Mouse (Mus musculus) limb, embryonic 14.5 days (tissue): ENCODE measurements around the gene Fgfr2. TPM values are rescaled to one million over a fixed set of nuclear protein-coding genes. Genes with fewer than 3 reads are reported as not detected.

Source experiments
- ATAC-seq: fragments of 200-750 bp; cut with Nextera tagmentation; 2 replicates; pipeline ENCODE4 v1.8.0; 2017; ENCODE audit warnings: low read depth, moderate number of reproducible peaks, moderate TSS enrichment; ENCODE audit not compliant: low FRiP score
- DNase-seq: peaks from one replicate; pipeline ENCODE4 v3.0.0-alpha.2; 2015; ENCODE audit warnings: low spot score
- H3K27ac ChIP-seq: fragments of 300-500 bp; sonication (generic); replicated peaks from 2 replicates; pipeline ENCODE4 v1.5.1; 2014; ENCODE audit warnings: low read depth, mild to moderate bottlenecking, low read length, moderate library complexity, mixed read lengths
- H3K27me3 ChIP-seq: fragments of 300-500 bp; sonication (generic); 2 replicates; pipeline ENCODE4 v1.6.1; 2014; ENCODE audit warnings: low read length, mixed read lengths; ENCODE audit not compliant: control insufficient read depth, insufficient read depth
- H3K36me3 ChIP-seq: fragments of 300-500 bp; sonication (generic); 2 replicates; pipeline ENCODE4 v1.6.1; 2014; ENCODE audit warnings: mild to moderate bottlenecking, low read length, moderate library complexity, mixed read lengths; ENCODE audit not compliant: control insufficient read depth, insufficient read depth
- H3K4me1 ChIP-seq: fragments of 300-500 bp; sonication (generic); 2 replicates; pipeline ENCODE4 v1.6.1; 2014; ENCODE audit warnings: antibody characterized with exemption, low read length, mixed read lengths; ENCODE audit not compliant: control insufficient read depth, insufficient read depth
- H3K4me2 ChIP-seq: fragments of 300-500 bp; sonication (generic); replicated peaks from 2 replicates; pipeline ENCODE4 v1.6.1; 2014; ENCODE audit warnings: low read depth, mild to moderate bottlenecking, low read length, moderate library complexity; ENCODE audit not compliant: severe bottlenecking
- H3K4me3 ChIP-seq: fragments of 300-500 bp; sonication (generic); replicated peaks from 2 replicates; pipeline ENCODE4 v1.5.1; 2014; ENCODE audit warnings: low read length
- H3K9ac ChIP-seq: fragments of 300-500 bp; sonication (generic); 2 replicates; pipeline ENCODE4 v1.6.1; 2014; ENCODE audit warnings: mild to moderate bottlenecking, low read depth, low read length, moderate library complexity; ENCODE audit not compliant: severe bottlenecking
- H3K9me3 ChIP-seq: fragments of 300-500 bp; sonication (generic); 2 replicates; pipeline ENCODE4 v1.6.1; 2016; ENCODE audit warnings: low read length; ENCODE audit not compliant: control insufficient read depth
- POLR2A ChIP-seq: fragments of 200-500 bp; IDR thresholded peaks from 2 replicates; pipeline ENCODE4 v1.8.0; 2012; ENCODE audit warnings: inconsistent platforms, mild to moderate bottlenecking, moderate library complexity, borderline replicate concordance; ENCODE audit not compliant: insufficient read depth, insufficient read length; ENCODE audit errors: extremely low read depth
- WGBS: fragments of 180-500 bp; shearing (Covaris S2); extraction: QIAGEN DNeasy Blood & Tissue Kit; methylation state at CpG from one replicate; pipeline ENCODE4 v1.1.7; 2014; 5-methylcytosine and 5-hydroxymethylcytosine counted together
- polyA plus RNA-seq, 2 experiments: library from polyadenylated mRNA; depleted of rRNA in 1 of 2; stranded (reverse) in 1 of 2; unstranded in 1 of 2; fragments of >200 nt; fragmentation: Nextera tagmentation in 1 of 2; extraction: Ambion mirVana in 1 of 2; gene quantifications; 2 replicates each; pipeline versions ENCODE4 v1.2.1 to v1.2.3; 2012 to 2014

Fgfr2 gene
- polyA plus RNA-seq, 2 experiments: 131 to 133 TPM

DNA sequence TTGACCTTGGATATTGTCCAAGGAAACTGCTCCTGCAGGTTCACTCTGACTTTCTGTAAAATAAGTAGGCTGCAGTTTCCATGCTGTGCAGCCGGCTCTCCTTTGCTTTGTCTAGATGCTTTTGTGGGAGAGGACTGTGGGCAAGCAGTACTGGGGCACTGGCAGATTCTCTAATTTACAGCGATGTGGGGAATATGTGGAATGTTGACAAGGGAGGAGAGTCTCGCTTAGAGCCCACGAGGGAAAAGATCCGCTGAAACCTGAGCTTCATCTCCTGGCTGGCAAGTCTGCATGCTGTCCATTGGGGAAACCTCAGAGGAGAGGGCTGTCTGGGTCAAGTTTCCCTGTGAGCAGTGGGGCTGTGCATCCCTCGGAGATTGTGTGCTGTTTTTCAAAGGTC lies 2485.3 kb downstream of the Fgfr2 start:
- ATAC-seq (no peak), DNase-seq (no peak)
- Histone ChIP-seq H3K4me3 (no peak overlapping the region), H3K4me2 (no peak overlapping the region), H3K9ac (no peak overlapping the region), H3K4me1 (peaks cover 17% of the 10 kb centered on the region), H3K36me3 (no peaks in the 10 kb centered on the region), H3K27ac (peak overlapping the region; percentile 38; the same call in 1 of the 2 replicates), H3K27me3 (no peaks in the 10 kb centered on the region), H3K9me3 (no peaks in the 10 kb centered on the region)
- WGBS: 12% methylated on average over 6 of the region's 6 CpGs
- TF ChIP-seq POLR2A: no peak

DNA sequence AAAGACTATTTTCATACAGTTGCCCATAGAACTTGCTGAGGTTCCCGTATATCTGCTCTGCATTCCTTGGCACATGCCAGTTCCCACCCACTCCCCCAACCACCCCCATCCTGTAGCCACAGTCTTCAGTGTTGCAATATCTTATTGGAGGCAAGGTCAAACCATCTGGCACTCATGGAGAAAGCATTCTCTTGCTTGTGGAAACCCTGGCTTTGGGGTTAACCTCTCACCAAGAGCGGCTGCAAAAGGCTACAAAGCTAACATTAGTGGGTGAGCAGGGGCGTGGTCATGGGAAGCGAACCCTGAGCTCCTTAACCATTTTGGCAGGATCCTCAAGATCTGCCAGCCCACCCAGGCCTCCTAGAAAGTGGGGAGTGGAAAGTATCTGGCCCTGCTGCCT lies 2486.2 kb downstream of the Fgfr2 start:
- Histone ChIP-seq H3K9me3 (no peaks in the 10 kb centered on the region), H3K9ac (no peak overlapping the region), H3K4me2 (no peak overlapping the region), H3K36me3 (no peaks in the 10 kb centered on the region), H3K27ac (no peak overlapping the region), H3K4me3 (no peak overlapping the region), H3K4me1 (peaks cover 17% of the 10 kb centered on the region), H3K27me3 (no peaks in the 10 kb centered on the region)
- no peak for TF ChIP-seq POLR2A
- ATAC-seq (no peak), DNase-seq (no peak)
- WGBS: 73% methylated on average over 4 of the region's 4 CpGs

DNA sequence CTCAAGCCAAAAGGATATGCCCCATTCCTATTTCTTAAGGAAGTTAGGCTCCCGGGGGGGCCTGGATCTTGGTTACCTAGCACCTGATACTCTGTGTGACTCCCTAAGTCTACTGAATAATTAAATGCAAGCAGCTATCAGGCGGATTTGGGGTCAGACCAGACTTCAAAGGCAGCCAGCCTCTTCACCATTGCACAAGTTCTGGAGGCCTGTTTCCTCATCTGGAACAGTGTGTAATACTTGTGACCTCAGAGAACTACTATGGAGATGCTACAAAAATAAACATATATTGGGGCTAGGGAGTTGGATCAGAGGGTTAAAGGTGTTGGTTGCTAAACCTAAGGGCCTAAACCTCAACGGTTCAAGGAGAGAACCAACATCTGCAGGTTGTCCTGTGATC lies 2486.9 kb downstream of the Fgfr2 start:
- no peak overlapping the region for H3K27ac ChIP-seq
- peaks cover 19% of the 10 kb centered on the region for H3K4me1 ChIP-seq
- no peaks in the 10 kb centered on the region for H3K9me3 ChIP-seq
- no peak for DNase-seq
- no peak for ATAC-seq
- no peak overlapping the region for H3K4me3 ChIP-seq
- TF ChIP-seq POLR2A: no peak
- H3K9ac ChIP-seq: no peak overlapping the region
- no peaks in the 10 kb centered on the region for H3K27me3 ChIP-seq
- no peaks in the 10 kb centered on the region for H3K36me3 ChIP-seq
- H3K4me2 ChIP-seq: no peak overlapping the region
- WGBS: 79% methylated on average over 3 of the region's 3 CpGs

DNA sequence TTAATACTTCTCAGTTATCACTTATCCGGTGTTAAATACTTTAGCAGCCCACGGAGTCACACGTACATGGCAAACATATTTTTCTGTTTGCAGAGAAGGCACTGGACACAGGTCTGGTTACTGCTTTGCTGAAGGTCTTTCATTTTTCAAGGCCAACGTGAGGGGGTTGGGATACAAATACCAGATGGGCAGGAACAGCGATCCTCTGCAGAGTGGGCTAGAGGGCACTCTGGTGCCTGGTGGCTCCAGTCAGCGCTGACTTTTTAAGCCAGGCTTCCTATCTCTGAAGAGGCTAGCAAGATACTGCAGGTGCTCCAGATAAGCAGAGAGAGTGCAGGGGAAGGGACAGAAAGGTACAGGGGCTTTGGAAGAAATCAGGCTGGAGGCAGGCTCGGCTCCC lies 2487.9 kb downstream of the Fgfr2 start:
- no peak overlapping the region for H3K4me2 ChIP-seq
- 42% methylated on average over 7 of the region's 7 CpGs for WGBS
- H3K27me3 ChIP-seq: no peaks in the 10 kb centered on the region
- H3K4me3 ChIP-seq: no peak overlapping the region
- H3K4me1 ChIP-seq: peaks cover 19% of the 10 kb centered on the region
- H3K27ac ChIP-seq: no peak overlapping the region
- H3K9ac ChIP-seq: no peak overlapping the region
- no peak for ATAC-seq
- no peak for DNase-seq
- no peaks in the 10 kb centered on the region for H3K9me3 ChIP-seq
- TF ChIP-seq POLR2A: no peak
- no peaks in the 10 kb centered on the region for H3K36me3 ChIP-seq

DNA sequence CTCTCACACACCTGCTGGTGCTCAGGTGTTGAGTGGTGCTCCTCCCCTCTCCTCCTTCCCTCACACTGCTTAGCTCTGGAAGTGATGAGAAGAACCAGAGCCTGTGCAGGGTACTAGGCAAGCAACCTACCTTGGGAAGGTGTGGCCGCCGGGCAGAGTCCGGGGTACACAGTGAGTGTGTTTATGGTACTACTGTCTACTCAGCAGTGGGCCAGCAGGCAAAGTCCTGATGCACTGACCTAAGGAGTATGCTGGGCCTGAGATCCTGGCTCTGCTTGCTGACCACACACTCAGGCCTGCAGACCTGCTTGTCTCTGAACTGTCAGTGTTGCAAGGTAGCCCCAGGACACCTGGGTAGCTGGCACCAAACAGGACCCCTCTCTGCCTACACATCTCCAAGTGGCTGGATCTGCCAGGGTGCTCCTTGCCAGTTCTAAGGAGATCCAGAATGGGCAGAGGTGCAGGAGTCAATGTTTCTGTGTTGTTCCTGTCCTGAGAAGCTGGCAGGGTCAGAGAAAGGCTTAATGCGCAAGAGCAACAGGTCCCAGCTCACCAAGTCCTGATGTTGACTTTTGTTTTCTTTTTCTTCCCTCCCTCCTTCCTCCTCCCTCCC lies 2488.8 kb downstream of the Fgfr2 start:
- no peaks in the 10 kb centered on the region for H3K27me3 ChIP-seq
- no peaks in the 10 kb centered on the region for H3K9me3 ChIP-seq
- no peak for TF ChIP-seq POLR2A
- H3K9ac ChIP-seq: no peak overlapping the region
- DNase-seq (no peak), ATAC-seq (no peak)
- no peak overlapping the region for H3K27ac ChIP-seq
- no peaks in the 10 kb centered on the region for H3K36me3 ChIP-seq
- no peak overlapping the region for H3K4me3 ChIP-seq
- WGBS: 82% methylated on average over 4 of the region's 4 CpGs
- no peak overlapping the region for H3K4me2 ChIP-seq
- peaks cover 19% of the 10 kb centered on the region for H3K4me1 ChIP-seq

DNA sequence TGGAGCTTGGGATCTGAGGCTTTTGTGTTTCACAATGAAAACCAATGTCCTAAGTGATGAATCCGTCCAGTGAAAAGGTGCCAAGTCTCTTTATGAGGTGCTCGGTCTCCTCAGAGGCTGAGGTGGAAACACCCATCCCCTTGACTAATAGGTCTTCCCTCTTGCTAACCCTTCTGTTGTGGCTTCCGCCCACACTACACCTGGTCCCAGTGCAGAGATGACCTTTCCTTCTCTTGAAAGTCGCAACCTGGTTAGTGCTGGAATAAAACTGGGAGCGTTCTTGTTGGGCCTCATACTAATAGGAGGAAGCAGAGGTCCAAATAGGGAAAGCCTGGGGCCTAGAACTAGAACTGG lies 2490.8 kb downstream of the Fgfr2 start:
- Histone ChIP-seq H3K27ac (no peak overlapping the region), H3K4me2 (no peak overlapping the region), H3K9me3 (no peaks in the 10 kb centered on the region), H3K4me3 (no peak overlapping the region), H3K4me1 (peaks cover 14% of the 10 kb centered on the region), H3K27me3 (no peaks in the 10 kb centered on the region), H3K36me3 (no peaks in the 10 kb centered on the region), H3K9ac (no peak overlapping the region)
- TF ChIP-seq POLR2A: no peak
- no peak for ATAC-seq
- WGBS: 94% methylated on average over 5 of the region's 5 CpGs
- no peak for DNase-seq
